Mouse (Mus musculus): ENCODE data around the gene Phf13.

DNA sequence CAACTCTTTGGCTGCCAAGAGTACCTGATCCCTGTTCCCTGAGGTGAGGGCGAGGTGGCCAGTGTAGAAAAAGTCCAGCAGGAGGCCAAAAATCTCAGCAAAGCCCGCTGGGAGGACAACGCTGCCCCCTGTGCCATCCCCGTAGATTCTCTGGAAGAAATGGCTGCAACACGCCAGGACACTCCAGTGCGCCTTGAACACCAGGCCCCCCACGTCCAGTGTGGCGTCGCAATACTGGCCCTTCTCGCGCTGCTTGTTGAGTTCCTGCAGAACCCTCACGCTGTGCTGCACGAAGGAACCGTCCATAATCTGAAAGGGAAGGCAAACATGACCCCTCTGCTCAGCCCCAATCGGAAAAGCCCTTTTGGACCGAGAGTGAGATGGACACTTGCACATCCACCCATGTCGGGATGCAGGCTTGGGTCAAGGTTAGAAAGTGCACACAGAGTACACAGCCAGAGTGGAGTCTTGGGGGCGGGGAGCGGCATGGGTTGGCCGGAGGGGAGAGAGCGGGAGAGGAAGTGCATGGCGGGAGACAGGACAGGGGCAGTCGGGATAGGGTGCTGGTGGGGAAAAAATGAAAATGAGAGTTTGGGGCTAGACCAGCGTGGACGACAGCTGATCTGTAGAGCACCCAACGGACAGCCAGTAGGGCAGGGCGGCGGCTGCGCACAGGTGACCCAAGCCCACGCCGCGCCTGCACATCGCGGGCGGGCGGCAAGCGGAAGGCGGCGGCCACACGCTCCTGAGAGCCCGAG is 30.9 kb upstream of the Phf13 start:
- TF ChIP-seq CTCF (IDR thresholded peaks at IDR 0.05; ENCODE audit: low read depth, low read length) (no peak), POLR2A (IDR thresholded peaks at IDR 0.05; ENCODE audit: borderline replicate concordance, low read depth, low read length) (no peak)

All from bone marrow macrophage, adult 2 months (primary cell).